21 mouse cellular contexts compared by ENCODE assay signal in the genomic region with DNA sequence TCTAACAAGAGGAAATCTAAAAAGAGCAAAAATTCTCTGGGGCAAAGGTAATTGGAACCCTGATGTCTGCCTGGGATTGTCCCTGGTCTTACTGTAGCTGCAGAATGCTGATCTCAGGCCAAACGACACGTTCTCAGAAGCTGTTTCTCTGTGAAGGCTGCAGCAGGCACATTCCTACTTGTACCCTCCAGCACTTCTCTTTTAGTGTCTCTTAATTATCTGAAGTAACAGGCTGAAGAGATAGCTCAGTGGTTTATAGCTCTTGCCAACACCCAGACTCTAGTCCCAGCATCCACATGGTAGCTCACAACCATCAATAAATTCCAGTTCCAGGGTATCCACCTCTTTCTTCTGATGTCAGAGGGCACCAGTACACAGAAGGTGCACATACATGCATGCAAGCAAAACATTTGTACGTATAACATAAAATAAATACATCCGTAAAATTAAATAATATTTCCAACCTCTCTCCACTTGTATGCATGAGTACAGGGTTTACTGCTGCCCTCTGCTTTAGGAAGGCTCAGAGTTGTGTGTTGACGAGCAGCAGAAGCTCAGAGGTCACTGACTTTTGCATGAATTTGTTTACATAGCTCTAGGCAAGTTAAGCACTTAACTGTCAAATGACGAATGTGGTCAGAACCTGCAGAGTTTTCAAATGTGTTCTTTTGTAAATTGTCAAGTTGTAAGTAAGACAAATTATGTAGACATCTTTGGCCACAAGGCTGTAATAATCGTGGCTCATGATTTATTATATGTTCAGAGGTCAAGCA. TPM values are rescaled to one million over a fixed set of nuclear protein-coding genes. Genes with fewer than 3 reads are reported as not detected.
DNase-seq lines count a peak whose midpoint lies in the region; ATAC-seq and TF ChIP-seq lines count a peak whose summit lies in the region.
"Had no signal": no experiment of that assay in that cellular context is flagged by ENCODE, and none has a peak within 500 bp of the region (broad histone marks: within the 10 kb centered on the region; RNA-seq: fewer than 3 reads in every experiment).

No protein-coding gene starts in this region.

- no peaks in the 10 kb centered on the region for H3K9me3 ChIP-seq in heart, postnatal 0 days (replicated peaks; ENCODE audit: control insufficient read depth, low read length)
- H3K9me3 ChIP-seq in midbrain, embryonic 11.5 days (ENCODE audit: control insufficient read depth, low read length), result no peaks in the 10 kb centered on the region
- H3K9me3 ChIP-seq in midbrain, embryonic 13.5 days, result no peaks in the 10 kb centered on the region
- H3K9me3 ChIP-seq in liver, embryonic 15.5 days (replicated peaks), result no peaks in the 10 kb centered on the region
- H3K9me3 ChIP-seq: embryonic facial prominence, embryonic 10.5 days; forebrain, embryonic 13.5 days; heart, embryonic 13.5 days; hindbrain, embryonic 12.5 days; intestine, embryonic 15.5 days; limb, embryonic 12.5 days had no signal

- H3K9ac ChIP-seq in heart, postnatal 0 days (replicated peaks; ENCODE audit: low read depth, low read length), result no peak overlapping the region
- no peak overlapping the region for H3K9ac ChIP-seq in midbrain, embryonic 11.5 days (ENCODE audit: low read length)
- H3K9ac ChIP-seq in midbrain, embryonic 13.5 days (replicated peaks), result no peak overlapping the region
- no peak overlapping the region for H3K9ac ChIP-seq in liver, embryonic 15.5 days
- H3K9ac ChIP-seq: forebrain, embryonic 13.5 days; heart, embryonic 13.5 days; hindbrain, embryonic 12.5 days; intestine, embryonic 15.5 days; limb, embryonic 12.5 days had no signal

- intact Hi-C loops in heart, postnatal 36 days (cut with DNase I), result no loop called here
- intact Hi-C loops in left cerebral cortex, adult 2 months (cut with DNase I), result no loop called here

- 54% methylated on average over 7 of the region's 7 CpGs for WGBS in heart, postnatal 0 days
- 67% methylated on average over 7 of the region's 7 CpGs for WGBS in midbrain, embryonic 11.5 days
- WGBS in midbrain, embryonic 13.5 days, result 75% methylated on average over 7 of the region's 7 CpGs
- 35% methylated on average over 7 of the region's 7 CpGs for WGBS in liver, embryonic 15.5 days (ENCODE audit: insufficient replicate concordance)

- H3K27me3 ChIP-seq in heart, postnatal 0 days (ENCODE audit: control insufficient read depth, insufficient read depth, low read length), result no peaks in the 10 kb centered on the region
- H3K27me3 ChIP-seq in midbrain, embryonic 11.5 days (ENCODE audit: control insufficient read depth, insufficient read depth, low read length), result no peaks in the 10 kb centered on the region
- H3K27me3 ChIP-seq in midbrain, embryonic 13.5 days, result no peaks in the 10 kb centered on the region
- H3K27me3 ChIP-seq in liver, embryonic 15.5 days, result no peaks in the 10 kb centered on the region
- H3K27me3 ChIP-seq: forebrain, embryonic 13.5 days; heart, embryonic 13.5 days; hindbrain, embryonic 12.5 days; intestine, embryonic 15.5 days; limb, embryonic 12.5 days had no signal

- peaks cover 4% of the 10 kb centered on the region; the same call in 1 of the 2 replicates for H3K4me1 ChIP-seq in heart, postnatal 0 days (ENCODE audit: control insufficient read depth, insufficient read depth)
- 0 out of 2 replicates have a peak, but pooled peaks cover 2% of the 10 kb centered on the region for H3K4me1 ChIP-seq in midbrain, embryonic 11.5 days (ENCODE audit: control insufficient read depth, insufficient read depth, low read length)
- 0 out of 2 replicates have a peak, but pooled peaks cover 6% of the 10 kb centered on the region for H3K4me1 ChIP-seq in midbrain, embryonic 13.5 days (replicated peaks)
- peaks cover 40% of the 10 kb centered on the region for H3K4me1 ChIP-seq in liver, embryonic 15.5 days (replicated peaks)
- H3K4me1 ChIP-seq: forebrain, embryonic 13.5 days had no signal

- ATAC-seq in heart, postnatal 0 days (ENCODE audit: insufficient read depth, low read depth), result 0 out of 2 replicates have a peak, but pooled peaks have one; percentile 24
- ATAC-seq in midbrain, embryonic 11.5 days (ENCODE audit: low FRiP score), result no peak
- no peak for ATAC-seq in midbrain, embryonic 13.5 days
- ATAC-seq in liver, embryonic 15.5 days (ENCODE audit: insufficient read depth), result no peak
- ATAC-seq: forebrain, embryonic 13.5 days; intestine, embryonic 15.5 days; midbrain, embryonic 16.5 days had no signal

- H3K4me2 ChIP-seq in heart, postnatal 0 days (ENCODE audit: low read depth, low read length), result no peak overlapping the region
- no peak overlapping the region for H3K4me2 ChIP-seq in midbrain, embryonic 11.5 days
- no peak overlapping the region for H3K4me2 ChIP-seq in midbrain, embryonic 13.5 days (replicated peaks)
- no peak overlapping the region for H3K4me2 ChIP-seq in liver, embryonic 15.5 days
- H3K4me2 ChIP-seq: forebrain, embryonic 13.5 days; heart, embryonic 13.5 days; hindbrain, embryonic 12.5 days; intestine, embryonic 15.5 days; limb, embryonic 12.5 days had no signal

- DNase-seq in heart, postnatal 0 days (ENCODE audit: low spot score), result no peak
- no peak for DNase-seq in heart, postnatal 36 days
- DNase-seq in midbrain, embryonic 11.5 days (ENCODE audit: low spot score, missing footprints), result peak; percentile 33
- no peak for DNase-seq in urinary bladder, postnatal 36 days (ENCODE audit: low spot score in 2 of 2)
- no peak for DNase-seq in left cerebral cortex, adult 2 months (ENCODE audit: extremely low spot score in 1 of 2, low spot score in 2 of 2)
- DNase-seq: adrenal gland, adult 2 months; cerebellum, postnatal 10 days; kidney, postnatal 10 days; right cerebral cortex, adult 18-20 months; thymus, postnatal 4 days had no signal

- no peak overlapping the region for H3K4me3 ChIP-seq in heart, postnatal 0 days (ENCODE audit: low read depth, low read length)
- H3K4me3 ChIP-seq in midbrain, embryonic 11.5 days (ENCODE audit: low read depth, low read length), result no peak overlapping the region
- H3K4me3 ChIP-seq in midbrain, embryonic 13.5 days (replicated peaks), result no peak overlapping the region
- no peak overlapping the region for H3K4me3 ChIP-seq in liver, embryonic 15.5 days (replicated peaks)
- H3K4me3 ChIP-seq in left cerebral cortex, adult 2 months, result no peak overlapping the region
- H3K4me3 ChIP-seq: embryonic facial prominence, embryonic 10.5 days; forebrain, embryonic 13.5 days; heart, embryonic 13.5 days; hindbrain, embryonic 12.5 days; intestine, embryonic 15.5 days; layer of hippocampus, adult 2 months; limb, embryonic 12.5 days had no signal

- TF ChIP-seq CTCF in heart, postnatal 0 days (IDR thresholded peaks at IDR 0.05; ENCODE audit: low read depth), result no peak
- no peak for TF ChIP-seq CTCF in left cerebral cortex, adult 2 months (IDR thresholded peaks at IDR 0.05)

- no peak overlapping the region for H3K27ac ChIP-seq in heart, postnatal 0 days (ENCODE audit: low read depth)
- H3K27ac ChIP-seq in midbrain, embryonic 11.5 days (ENCODE audit: low read depth, low read length), result no peak overlapping the region
- no peak overlapping the region for H3K27ac ChIP-seq in midbrain, embryonic 13.5 days
- H3K27ac ChIP-seq in liver, embryonic 15.5 days (replicated peaks), result peak overlapping the region; percentile 14; the same call in 1 of the 2 replicates
- no peak overlapping the region for H3K27ac ChIP-seq in left cerebral cortex, adult 2 months
- H3K27ac ChIP-seq: embryonic facial prominence, embryonic 10.5 days; forebrain, embryonic 13.5 days; heart, embryonic 13.5 days; hindbrain, embryonic 12.5 days; intestine, embryonic 15.5 days; layer of hippocampus, adult 2 months; limb, embryonic 12.5 days had no signal

- no peaks in the 10 kb centered on the region for H3K36me3 ChIP-seq in heart, postnatal 0 days (replicated peaks; ENCODE audit: control insufficient read depth, insufficient read depth, low read length)
- H3K36me3 ChIP-seq in midbrain, embryonic 11.5 days (ENCODE audit: control insufficient read depth, insufficient read depth, low read length), result no peaks in the 10 kb centered on the region
- H3K36me3 ChIP-seq in midbrain, embryonic 13.5 days, result no peaks in the 10 kb centered on the region
- no peaks in the 10 kb centered on the region for H3K36me3 ChIP-seq in liver, embryonic 15.5 days (replicated peaks)
- H3K36me3 ChIP-seq: embryonic facial prominence, embryonic 10.5 days; heart, embryonic 13.5 days; hindbrain, embryonic 12.5 days; intestine, embryonic 15.5 days; limb, embryonic 12.5 days had no signal

- no peak for TF ChIP-seq EP300 in heart, postnatal 0 days (IDR thresholded peaks at IDR 0.05; ENCODE audit: low read depth)

RNA-seq across cellular contexts. Expression of a gene that starts 24.3 kb away (rescaled TPM):
- 0.31 TPM in 1 of 2 replicates, not detected in the other for total RNA-seq in heart, postnatal 0 days (2014; rRNA removed; ENCODE audit: low replicate concordance)
- 0.29 and 0.33 TPM in 2 replicates for polyA plus RNA-seq in heart, postnatal 0 days (2015; fragmentation: Nextera tagmentation; extraction: Ambion mirVana)
- total RNA-seq in heart, postnatal 36 days (2021), result under 1 TPM in 1 of 2 experiments, not detected in 1; 0.11 TPM
- polyA plus RNA-seq in midbrain, embryonic 11.5 days (2014; fragmentation: Nextera tagmentation; extraction: Ambion mirVana), result 0.62 and 0.72 TPM in 2 replicates
- polyA plus RNA-seq in midbrain, embryonic 13.5 days (2015; fragmentation: Nextera tagmentation; extraction: Ambion mirVana), result 0.82 and 1.2 TPM in 2 replicates
- 0.68 and 0.77 TPM in 2 replicates for polyA plus RNA-seq in liver, embryonic 15.5 days (2015; fragmentation: Nextera tagmentation; extraction: Ambion mirVana)
- not detected for total RNA-seq in left cerebral cortex, adult 2 months (2021)
- total RNA-seq: adrenal gland, adult 2 months; layer of hippocampus, adult 2 months; left cerebral cortex, adult 18-20 months had no signal
- polyA plus RNA-seq: adrenal gland, adult 2 months had no signal

RNA-seq across cellular contexts. Expression of a gene that starts 27.4 kb away (rescaled TPM):
- 0.81 and 3.7 TPM in 2 replicates for total RNA-seq in heart, postnatal 0 days (2014; rRNA removed; ENCODE audit: low replicate concordance)
- 1.6 and 1.8 TPM in 2 replicates for polyA plus RNA-seq in heart, postnatal 0 days (2015; fragmentation: Nextera tagmentation; extraction: Ambion mirVana)
- total RNA-seq in heart, postnatal 36 days (2021), result 1 to 10 TPM; 5.0 to 5.8 TPM
- 1.0 and 1.4 TPM in 2 replicates for polyA plus RNA-seq in midbrain, embryonic 11.5 days (2014; fragmentation: Nextera tagmentation; extraction: Ambion mirVana)
- 1.9 and 2.4 TPM in 2 replicates for polyA plus RNA-seq in midbrain, embryonic 13.5 days (2015; fragmentation: Nextera tagmentation; extraction: Ambion mirVana)
- polyA plus RNA-seq in liver, embryonic 15.5 days (2015; fragmentation: Nextera tagmentation; extraction: Ambion mirVana), result 6.6 and 7.0 TPM in 2 replicates
- 1 to 10 TPM; 2.9 to 3.5 TPM for total RNA-seq in left cerebral cortex, adult 2 months (2021)
